Mouse (Mus musculus) heart, embryonic 15.5 days (tissue): ENCODE measurements around the gene Tut4. TPM values are rescaled to one million over a fixed set of nuclear protein-coding genes. Genes with fewer than 3 reads are reported as not detected.

Experiments
- ATAC-seq: fragments of 200-750 bp; cut with Nextera tagmentation; replicated peaks from 2 replicates; pipeline ENCODE4 v1.8.0; 2017; ENCODE audit warnings: low read depth, moderate TSS enrichment; ENCODE audit not compliant: insufficient number of reproducible peaks, insufficient read depth, low FRiP score
- H3K27ac ChIP-seq: fragments of 300-500 bp; sonication (generic); 2 replicates; pipeline ENCODE4 v1.5.1; 2015; ENCODE audit warnings: mild to moderate bottlenecking, inconsistent platforms
- H3K27me3 ChIP-seq: fragments of 300-500 bp; sonication (generic); 2 replicates; pipeline ENCODE4 v1.6.1; 2015; ENCODE audit warnings: inconsistent platforms
- H3K36me3 ChIP-seq: fragments of 300-500 bp; sonication (generic); 2 replicates; pipeline ENCODE4 v1.6.1; 2015; ENCODE audit warnings: mild to moderate bottlenecking, inconsistent platforms
- H3K4me1 ChIP-seq: fragments of 300-500 bp; sonication (generic); replicated peaks from 2 replicates; pipeline ENCODE4 v1.6.1; 2015; ENCODE audit warnings: inconsistent platforms
- H3K4me2 ChIP-seq: fragments of 300-500 bp; sonication (generic); 2 replicates; pipeline ENCODE4 v1.6.1; 2015; ENCODE audit warnings: inconsistent platforms, mild to moderate bottlenecking, moderate library complexity
- H3K4me3 ChIP-seq: fragments of 300-500 bp; sonication (generic); 2 replicates; pipeline ENCODE4 v1.5.1; 2015; ENCODE audit warnings: mild to moderate bottlenecking, inconsistent platforms
- H3K9ac ChIP-seq: fragments of 300-500 bp; sonication (generic); 2 replicates; pipeline ENCODE4 v1.6.1; 2015; ENCODE audit warnings: mild to moderate bottlenecking, inconsistent platforms
- H3K9me3 ChIP-seq: fragments of 300-500 bp; sonication (generic); replicated peaks from 2 replicates; pipeline ENCODE4 v1.6.1; 2016; ENCODE audit warnings: inconsistent platforms
- WGBS: fragments of 180-500 bp; shearing (Covaris S2); methylation state at CpG from one replicate; pipeline ENCODE4 v1.1.7; 2015; ENCODE audit warnings: mixed read lengths; 5-methylcytosine and 5-hydroxymethylcytosine counted together
- polyA plus RNA-seq: library from polyadenylated mRNA; unstranded; fragments of >200 nt; fragmentation: Nextera tagmentation; extraction: Ambion mirVana; gene quantifications from 2 replicates; pipeline ENCODE4 v1.2.1, GENCODE M21; 2015

The Tut4 gene
- polyA plus RNA-seq, result 38.0 and 43.5 TPM in 2 replicates

DNA sequence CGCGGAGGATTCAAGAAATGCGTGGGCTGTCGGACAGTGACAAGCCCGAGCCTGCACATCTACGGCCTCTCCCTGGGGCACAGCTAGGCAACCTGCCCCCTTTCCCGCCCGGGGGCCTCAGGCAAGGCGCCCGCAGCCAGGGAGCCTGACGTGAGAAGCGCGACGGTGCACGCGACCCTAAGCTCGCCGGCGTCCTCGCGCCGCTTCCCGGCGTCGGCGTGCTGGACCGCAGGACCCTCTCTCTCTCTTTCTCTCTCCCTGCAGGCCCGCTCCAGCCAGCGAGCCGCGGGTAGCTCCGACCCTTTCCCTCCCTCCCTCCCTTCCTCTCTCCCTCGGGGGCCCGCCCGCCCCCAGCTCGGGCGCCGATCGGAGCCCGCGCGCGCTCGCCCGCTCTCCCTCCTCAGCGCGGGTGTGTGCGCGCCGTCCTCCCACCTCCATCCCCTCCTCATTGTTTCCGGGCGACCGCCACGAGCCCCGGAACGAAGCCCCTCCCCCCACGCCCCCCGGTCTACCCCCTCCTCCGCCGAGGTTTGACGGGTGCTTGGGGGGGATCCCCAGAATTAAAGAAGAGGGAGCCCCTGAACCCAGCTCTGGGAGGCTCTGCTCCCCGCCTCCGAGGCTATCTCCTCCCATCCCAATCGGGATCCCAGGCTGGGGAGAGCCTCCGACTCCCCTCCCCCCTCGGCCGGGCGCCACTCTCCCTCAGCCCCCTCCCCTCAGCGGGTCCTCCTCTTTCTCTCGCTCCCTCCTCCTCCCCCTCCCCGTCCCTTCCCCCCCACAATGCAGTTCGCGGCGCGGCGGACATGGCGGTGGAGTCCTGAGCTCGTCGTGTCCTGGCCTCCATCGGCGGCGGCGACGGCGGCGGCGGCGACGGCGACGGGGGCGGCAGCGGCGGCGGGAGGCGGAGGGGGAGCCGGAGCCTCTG is at the start of gene Tut4:
TSS of gene Tut4 (plus strand) at position 196 of the 925 bp plus-strand sequence.
- peak within 1 kb of the TSS; percentile 89 for H3K9ac ChIP-seq
- peaks cover 10% of the 10 kb centered on the region for H3K4me1 ChIP-seq
- peak within 1 kb of the TSS; percentile 87 for H3K4me2 ChIP-seq
- no peaks in the 10 kb centered on the region for H3K27me3 ChIP-seq
- peak within 1 kb of the TSS; percentile 97 for H3K27ac ChIP-seq
- WGBS, result under 1% methylated on average over 61 of the region's 97 CpGs
- H3K4me3 ChIP-seq, result peak within 1 kb of the TSS; percentile 61
- peaks cover 4% of the 10 kb centered on the region; the same call in 1 of the 2 replicates for H3K36me3 ChIP-seq
- no peaks in the 10 kb centered on the region for H3K9me3 ChIP-seq
- ATAC-seq, result peak; percentile 91

DNA sequence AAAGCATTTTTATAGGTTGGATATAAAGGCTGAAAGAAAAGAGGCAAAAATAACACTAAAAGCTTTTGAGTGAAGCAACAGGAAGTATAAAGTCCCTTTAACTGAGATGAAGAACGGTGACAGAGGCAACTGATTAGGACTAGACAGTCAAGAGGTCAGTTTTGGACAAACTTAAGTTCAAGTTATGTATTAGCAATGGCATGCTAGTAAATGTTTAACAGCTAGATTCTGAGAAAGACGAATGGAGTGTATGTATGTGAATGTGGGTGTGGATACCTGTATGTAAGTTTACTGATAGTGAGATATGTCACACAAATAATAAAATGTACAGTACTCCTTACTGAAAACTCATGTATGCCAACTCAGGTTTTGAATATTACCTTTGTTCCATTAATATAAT is 34.6 kb upstream of the Tut4 start:
- 61% methylated on average over 2 of the region's 2 CpGs for WGBS
- Histone ChIP-seq H3K4me2 (no peak overlapping the region), H3K27ac (no peak overlapping the region), H3K27me3 (no peaks in the 10 kb centered on the region), H3K4me3 (no peak overlapping the region), H3K4me1 (peaks cover 5% of the 10 kb centered on the region), H3K9ac (no peak overlapping the region), H3K36me3 (no peaks in the 10 kb centered on the region), H3K9me3 (no peaks in the 10 kb centered on the region)
- no peak for ATAC-seq

GRCm38 (mm10) chr4:108427719-108428340 is 31.4 kb upstream of the Tut4 start:
- ATAC-seq, result no peak
- Histone ChIP-seq H3K9ac (no peak overlapping the region), H3K4me2 (no peak overlapping the region), H3K27ac (no peak overlapping the region), H3K27me3 (no peaks in the 10 kb centered on the region), H3K9me3 (no peaks in the 10 kb centered on the region), H3K36me3 (no peaks in the 10 kb centered on the region), H3K4me1 (peaks cover 5% of the 10 kb centered on the region), H3K4me3 (no peak overlapping the region)
- 51% methylated on average over 11 of the region's 11 CpGs for WGBS

- Histone ChIP-seq H3K27me3 (no peaks in the 10 kb centered on the region), H3K4me1 (peaks cover 5% of the 10 kb centered on the region), H3K27ac (no peak overlapping the region), H3K4me2 (no peak overlapping the region), H3K4me3 (no peak overlapping the region), H3K9ac (no peak overlapping the region), H3K36me3 (no peaks in the 10 kb centered on the region), H3K9me3 (no peaks in the 10 kb centered on the region)
- no peak for ATAC-seq
- 67% methylated on average over 6 of the region's 6 CpGs for WGBS
These were observed 30.9 kb upstream of the Tut4 start for GRCm38 (mm10) chr4:108428341-108428721.

- Histone ChIP-seq H3K4me2 (no peak overlapping the region), H3K4me3 (no peak overlapping the region), H3K27me3 (no peaks in the 10 kb centered on the region), H3K4me1 (peaks cover 5% of the 10 kb centered on the region), H3K36me3 (no peaks in the 10 kb centered on the region), H3K27ac (no peak overlapping the region), H3K9ac (no peak overlapping the region), H3K9me3 (no peaks in the 10 kb centered on the region)
- 61% methylated on average over 4 of the region's 4 CpGs for WGBS
- no peak for ATAC-seq
These were observed 28.3 kb upstream of the Tut4 start for GRCm38 (mm10) chr4:108430656-108431560.

GRCm38 (mm10) chr4:108431561-108431936 is 27.7 kb upstream of the Tut4 start:
- no peaks in the 10 kb centered on the region for H3K36me3 ChIP-seq
- no peak overlapping the region for H3K4me2 ChIP-seq
- H3K27me3 ChIP-seq, result no peaks in the 10 kb centered on the region
- H3K9me3 ChIP-seq, result no peaks in the 10 kb centered on the region
- no peak overlapping the region for H3K4me3 ChIP-seq
- no peak overlapping the region for H3K27ac ChIP-seq
- no peak for ATAC-seq
- H3K4me1 ChIP-seq, result peaks cover 5% of the 10 kb centered on the region
- WGBS, result 58% methylated on average over 2 of the region's 2 CpGs
- H3K9ac ChIP-seq, result no peak overlapping the region

DNA sequence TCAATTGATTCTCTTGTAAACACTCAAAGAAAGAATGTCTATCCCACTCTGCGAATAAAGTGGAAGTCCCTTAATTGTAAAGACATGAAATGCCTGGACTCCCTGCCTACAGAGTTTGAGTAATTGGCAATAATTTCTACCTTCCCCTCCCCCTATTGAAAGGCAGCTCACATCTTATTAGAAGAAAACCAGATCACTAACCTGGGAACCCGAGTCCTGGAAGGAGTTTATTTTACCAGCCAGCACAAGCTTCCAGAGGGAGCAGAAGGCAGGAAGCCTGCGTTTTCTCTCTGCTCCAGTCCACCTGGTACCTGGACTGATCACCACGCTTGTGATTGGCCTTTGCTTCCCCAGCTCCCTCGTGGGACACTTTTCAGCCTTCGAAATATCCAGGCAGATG is 25.9 kb upstream of the Tut4 start:
- Histone ChIP-seq H3K4me1 (peaks cover 7% of the 10 kb centered on the region), H3K27me3 (no peaks in the 10 kb centered on the region), H3K4me3 (no peak overlapping the region), H3K36me3 (no peaks in the 10 kb centered on the region), H3K9me3 (no peaks in the 10 kb centered on the region), H3K9ac (no peak overlapping the region), H3K27ac (no peak overlapping the region), H3K4me2 (no peak overlapping the region)
- WGBS, result 39% methylated on average over 6 of the region's 6 CpGs
- ATAC-seq, result no peak

DNA sequence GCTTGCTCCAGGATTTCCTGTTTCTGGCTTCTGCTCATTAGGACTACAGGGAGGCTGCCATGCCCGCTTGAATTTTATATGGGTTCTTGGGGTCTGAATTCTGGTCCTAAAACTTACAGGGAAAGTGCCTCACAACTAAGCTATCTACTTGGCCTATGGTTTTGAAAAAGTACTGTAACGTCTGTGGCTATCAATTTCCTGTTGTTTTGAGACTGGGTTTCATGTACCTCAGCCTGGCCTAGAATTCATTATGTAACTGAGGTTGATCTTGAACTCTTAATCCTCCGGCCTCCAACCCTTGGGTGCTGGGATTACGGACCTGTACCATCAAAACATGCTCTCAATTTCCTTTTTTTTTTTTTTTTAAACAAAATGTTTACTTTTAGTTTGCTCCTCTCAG is 25.0 kb upstream of the Tut4 start:
- Histone ChIP-seq H3K9ac (no peak overlapping the region), H3K36me3 (no peaks in the 10 kb centered on the region), H3K4me2 (no peak overlapping the region), H3K27me3 (no peaks in the 10 kb centered on the region), H3K4me3 (no peak overlapping the region), H3K27ac (no peak overlapping the region), H3K4me1 (peaks cover 11% of the 10 kb centered on the region), H3K9me3 (no peaks in the 10 kb centered on the region)
- ATAC-seq, result no peak
- WGBS, result 65% methylated on average over 4 of the region's 4 CpGs

GRCm38 (mm10) chr4:108434781-108435180 is 24.4 kb upstream of the Tut4 start:
- Histone ChIP-seq H3K27ac (no peak overlapping the region), H3K4me3 (no peak overlapping the region), H3K27me3 (no peaks in the 10 kb centered on the region), H3K9me3 (no peaks in the 10 kb centered on the region), H3K4me2 (no peak overlapping the region), H3K36me3 (no peaks in the 10 kb centered on the region), H3K4me1 (peaks cover 11% of the 10 kb centered on the region), H3K9ac (no peak overlapping the region)
- WGBS, result 93% methylated on average over 3 of the region's 3 CpGs
- ATAC-seq, result no peak

DNA sequence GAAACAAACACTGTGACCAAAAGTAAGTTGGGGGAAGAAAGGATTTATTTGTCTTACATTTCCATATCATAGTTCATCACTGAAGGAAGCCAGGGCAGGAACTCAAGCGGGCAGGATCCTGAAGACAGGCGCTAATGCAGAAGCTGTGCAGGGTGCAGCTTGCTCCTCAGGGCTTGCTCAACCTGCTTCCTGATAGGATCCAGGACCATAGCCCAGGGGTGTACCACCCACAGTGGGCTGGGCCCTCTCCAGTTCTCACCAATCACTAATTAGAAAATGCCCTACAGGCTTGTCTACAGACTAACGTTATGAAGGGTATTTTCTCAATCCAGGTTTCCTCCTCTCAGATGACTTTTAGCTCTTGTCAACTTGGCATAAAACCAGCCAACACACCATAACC is 23.6 kb upstream of the Tut4 start:
- no peak overlapping the region for H3K9ac ChIP-seq
- H3K4me2 ChIP-seq, result no peak overlapping the region
- 71% methylated on average over 3 of the region's 3 CpGs for WGBS
- H3K36me3 ChIP-seq, result no peaks in the 10 kb centered on the region
- H3K27me3 ChIP-seq, result no peaks in the 10 kb centered on the region
- ATAC-seq, result no peak
- H3K27ac ChIP-seq, result no peak overlapping the region
- peaks cover 11% of the 10 kb centered on the region for H3K4me1 ChIP-seq
- H3K4me3 ChIP-seq, result no peak overlapping the region
- no peaks in the 10 kb centered on the region for H3K9me3 ChIP-seq

- Histone ChIP-seq H3K9ac (no peak overlapping the region), H3K27ac (no peak overlapping the region), H3K4me1 (peaks cover 11% of the 10 kb centered on the region), H3K4me2 (no peak overlapping the region), H3K27me3 (no peaks in the 10 kb centered on the region), H3K9me3 (no peaks in the 10 kb centered on the region), H3K36me3 (no peaks in the 10 kb centered on the region), H3K4me3 (no peak overlapping the region)
- ATAC-seq, result no peak
- 90% methylated on average over 1 of the region's 1 CpGs for WGBS
These were observed 23.0 kb upstream of the Tut4 start for GRCm38 (mm10) chr4:108436225-108436624.
